Mouse (Mus musculus): ENCODE results near the gene Eif4enif1. TPM values are rescaled to one million over a fixed set of nuclear protein-coding genes. Genes with fewer than 3 reads are reported as not detected.

Eif4enif1 gene
- total RNA-seq, 2 experiments from 2014 or later, result 60.3 to 69.2 TPM

DNA sequence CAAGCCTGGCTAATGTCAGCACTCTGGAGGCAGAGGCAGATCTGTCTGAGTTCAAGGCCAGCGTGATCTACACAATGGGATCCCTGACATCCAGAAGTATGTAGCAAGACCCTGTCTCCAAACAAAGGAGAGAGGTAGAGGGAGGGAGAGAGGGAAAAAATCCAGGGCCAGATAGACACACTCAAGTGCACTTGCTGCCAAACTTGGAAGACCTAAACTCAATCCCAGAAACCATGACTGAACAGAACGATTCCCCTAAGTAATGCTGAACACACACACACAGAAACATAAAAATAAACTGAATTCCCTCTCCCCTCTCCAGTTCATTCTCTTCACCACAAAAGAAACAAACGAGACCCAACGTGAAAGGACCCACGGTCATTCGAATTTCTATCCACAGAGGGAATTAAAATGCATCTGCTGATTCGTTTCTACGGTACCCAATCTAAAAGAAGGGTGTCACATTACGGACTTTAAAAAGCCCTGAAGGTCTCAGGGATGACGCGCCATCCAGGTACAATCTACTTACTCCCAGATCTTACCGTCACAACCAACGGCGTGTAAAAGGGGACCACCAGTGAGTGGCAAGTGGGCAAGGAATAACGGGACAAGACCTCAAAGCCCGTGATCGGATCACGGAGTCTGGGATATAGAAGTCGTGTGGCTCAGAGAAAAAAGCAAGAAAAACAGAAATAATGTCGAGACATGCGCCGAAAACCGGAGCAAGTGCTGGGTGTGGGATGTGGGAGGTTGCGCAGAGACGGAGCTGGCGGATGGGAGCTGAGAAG, 63.3 kb downstream of the Eif4enif1 start:
- DNase-seq (ENCODE audit: extremely low spot score in 1 of 2, low spot score in 1 of 2), result no peak

DNA sequence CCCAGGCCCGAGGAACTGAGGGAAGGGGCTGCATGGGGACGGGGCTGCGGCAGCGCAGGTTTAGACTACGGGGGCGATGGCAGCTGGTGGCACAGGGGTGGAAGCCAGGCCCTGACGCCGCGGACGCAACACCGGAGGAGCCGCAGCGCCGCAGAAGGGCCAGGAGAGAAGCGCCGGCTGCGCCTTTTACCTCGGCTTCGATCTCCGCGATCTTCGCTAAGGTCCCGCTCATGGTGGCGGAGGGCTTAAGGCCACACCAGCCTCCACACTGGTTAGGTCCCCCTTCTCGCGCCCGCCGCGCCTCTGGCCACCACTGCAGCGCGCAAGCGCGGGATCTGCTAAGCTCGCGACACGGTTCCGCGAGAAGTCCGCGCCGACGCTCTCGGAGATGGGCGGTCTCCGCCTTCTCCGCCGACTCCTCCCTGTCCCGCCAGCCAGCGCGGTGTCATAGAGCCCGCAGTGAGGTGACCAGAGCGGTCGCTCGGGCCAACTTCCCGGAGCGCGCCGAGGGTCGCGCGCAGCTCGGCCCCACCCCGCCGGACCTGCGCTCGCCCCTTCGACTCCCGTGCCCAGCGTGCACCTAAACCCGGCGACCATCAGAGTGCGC, 64.0 kb downstream of the Eif4enif1 start, which contains the start of gene Drg1:
Gene Drg1 (minus strand): TSS at position 337 of the 607 bp plus-strand sequence.
- peak; percentile 86 to 90 for DNase-seq (ENCODE audit: extremely low spot score in 1 of 2, low spot score in 1 of 2)

DNA sequence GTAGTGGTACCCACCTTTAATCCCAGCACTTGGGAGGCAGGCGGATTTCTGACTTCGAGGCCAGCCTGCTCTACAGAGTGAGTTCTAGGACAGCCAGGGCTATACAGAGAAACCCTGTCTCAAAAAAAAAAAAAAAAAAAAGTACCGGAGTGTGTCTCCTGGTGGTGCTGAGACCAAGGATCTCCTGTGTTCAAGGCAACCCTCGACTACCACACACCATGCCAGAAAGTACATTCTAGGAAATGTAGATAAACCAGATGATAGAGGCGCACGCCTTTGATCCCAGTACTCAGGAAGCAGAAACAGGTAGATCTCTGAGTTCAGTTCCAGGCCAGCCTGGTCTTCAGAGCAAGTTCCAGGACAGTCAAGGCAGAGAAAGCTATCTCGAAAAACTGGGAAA, 64.9 kb downstream of the Eif4enif1 start:
- no peak for DNase-seq (ENCODE audit: extremely low spot score in 1 of 2, low spot score in 1 of 2)

DNA sequence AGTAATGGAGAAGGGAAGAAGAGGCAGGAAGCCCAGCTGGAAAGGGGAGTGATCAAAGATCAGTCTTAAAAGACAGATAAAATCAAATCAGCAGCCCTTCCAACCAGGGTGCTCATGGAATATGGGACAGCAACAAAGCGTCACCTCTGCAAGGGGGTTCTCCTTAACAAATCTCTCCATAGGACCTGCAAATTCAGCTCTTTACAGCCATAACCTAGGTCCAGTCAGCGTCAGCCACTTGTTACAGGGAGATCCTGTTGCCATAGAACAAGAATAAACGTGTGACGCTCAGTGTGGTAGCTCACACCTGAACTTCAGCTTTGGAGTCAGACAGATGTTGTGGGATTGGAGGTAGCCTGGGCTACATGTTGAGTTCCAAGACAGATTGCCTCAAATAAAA, 67.0 kb downstream of the Eif4enif1 start:
- no peak for DNase-seq (ENCODE audit: extremely low spot score in 1 of 2, low spot score in 1 of 2)

DNA sequence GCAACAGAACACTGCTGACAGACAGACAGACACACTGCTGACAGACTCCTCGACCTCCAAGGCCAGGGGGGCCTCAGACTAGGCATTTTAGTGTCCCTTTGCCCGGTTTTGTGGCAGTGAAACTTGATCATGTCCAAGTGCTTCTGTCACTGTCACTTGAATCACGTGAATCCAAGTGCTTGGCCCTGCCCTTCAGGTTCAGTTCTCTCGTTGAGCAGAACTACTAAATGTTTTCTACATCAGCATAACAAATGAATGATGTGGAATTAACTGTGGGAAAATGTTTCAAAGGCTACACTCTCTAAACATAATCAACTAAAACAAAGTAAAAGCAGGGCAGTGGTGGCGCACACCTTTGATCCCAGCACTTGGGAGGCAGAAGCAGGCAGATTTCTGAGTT, 76.2 kb downstream of the Eif4enif1 start:
- DNase-seq (ENCODE audit: extremely low spot score in 1 of 2, low spot score in 1 of 2), result no peak

DNA sequence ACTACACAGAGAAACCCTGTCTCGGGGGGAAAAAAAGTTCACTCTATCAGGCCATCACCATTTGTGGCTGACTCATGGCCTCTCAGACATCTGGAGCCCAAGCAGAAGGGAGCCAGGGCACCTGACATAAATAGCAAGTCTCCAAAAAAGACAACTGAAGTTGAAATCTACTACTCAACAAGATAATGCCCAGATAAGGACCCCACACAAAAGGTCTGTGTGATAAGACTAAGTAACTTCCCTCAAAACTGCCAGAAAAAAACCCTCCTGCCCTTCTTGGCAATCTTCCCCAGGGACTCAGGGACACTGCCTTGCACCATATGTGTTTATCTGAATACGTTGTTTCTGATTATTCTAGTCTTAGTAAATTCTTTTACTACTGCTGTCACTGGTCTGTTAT, 77.5 kb downstream of the Eif4enif1 start:
- DNase-seq (ENCODE audit: extremely low spot score in 1 of 2, low spot score in 1 of 2), result no peak

DNA sequence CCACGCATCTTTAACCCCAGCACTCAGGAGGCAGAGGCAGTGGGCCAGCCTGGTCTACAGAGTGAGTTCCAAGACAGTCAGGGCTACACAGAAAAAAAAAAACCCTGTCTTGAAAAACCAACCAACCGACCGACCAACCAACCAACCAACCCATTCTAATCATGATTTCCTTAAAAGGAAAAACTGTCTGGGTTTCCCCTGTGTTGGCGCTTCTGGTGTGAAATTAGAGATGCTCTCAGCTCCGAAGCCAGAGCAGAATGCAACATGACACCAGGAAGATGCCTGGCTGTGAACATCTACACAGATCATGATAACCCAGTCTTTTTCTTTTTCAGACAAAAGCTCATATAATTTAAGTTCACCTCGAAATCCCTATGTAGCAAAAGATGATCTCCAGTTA, 80.7 kb downstream of the Eif4enif1 start:
- no peak for DNase-seq (ENCODE audit: extremely low spot score in 1 of 2, low spot score in 1 of 2)

DNA sequence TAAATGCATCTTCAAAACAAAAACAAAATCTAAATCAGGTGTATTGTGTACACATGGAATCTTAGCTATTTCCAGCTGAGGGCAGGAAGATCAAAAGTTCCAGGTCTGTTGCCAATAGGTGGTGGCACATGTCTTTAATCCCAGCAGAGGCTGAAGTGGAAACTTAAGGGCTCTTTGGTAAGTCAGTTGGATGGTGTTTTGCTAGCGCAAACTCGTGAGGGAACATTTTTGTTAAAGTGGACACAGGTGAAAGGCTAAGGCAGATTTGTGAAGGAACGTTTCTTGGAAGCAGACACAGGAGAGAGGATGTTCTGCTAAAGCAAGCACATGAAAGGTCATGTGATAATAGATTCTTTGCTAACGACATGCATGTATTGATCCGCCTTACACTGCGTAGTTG, 81.5 kb downstream of the Eif4enif1 start:
- no peak for DNase-seq (ENCODE audit: extremely low spot score in 1 of 2, low spot score in 1 of 2)

DNA sequence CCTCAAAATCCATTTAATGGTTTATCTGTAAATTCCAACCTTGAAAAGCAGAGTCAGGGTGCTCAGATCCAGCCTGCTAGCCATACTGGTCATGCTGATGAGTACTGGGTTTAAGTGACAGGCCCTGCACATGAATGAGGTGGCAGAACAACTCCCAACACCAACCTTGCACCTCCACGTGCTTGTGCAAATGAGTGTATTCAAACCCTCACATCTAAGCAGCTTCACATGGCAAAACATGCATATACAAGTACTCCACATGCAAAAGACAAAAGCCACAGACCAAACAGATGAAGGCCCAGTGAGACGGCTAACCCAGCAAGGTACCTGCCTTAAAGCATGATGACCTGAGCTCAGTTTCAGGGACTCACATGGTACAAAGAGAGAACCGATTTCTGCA, 83.7 kb downstream of the Eif4enif1 start:
- no peak for DNase-seq (ENCODE audit: extremely low spot score in 1 of 2, low spot score in 1 of 2)

DNA sequence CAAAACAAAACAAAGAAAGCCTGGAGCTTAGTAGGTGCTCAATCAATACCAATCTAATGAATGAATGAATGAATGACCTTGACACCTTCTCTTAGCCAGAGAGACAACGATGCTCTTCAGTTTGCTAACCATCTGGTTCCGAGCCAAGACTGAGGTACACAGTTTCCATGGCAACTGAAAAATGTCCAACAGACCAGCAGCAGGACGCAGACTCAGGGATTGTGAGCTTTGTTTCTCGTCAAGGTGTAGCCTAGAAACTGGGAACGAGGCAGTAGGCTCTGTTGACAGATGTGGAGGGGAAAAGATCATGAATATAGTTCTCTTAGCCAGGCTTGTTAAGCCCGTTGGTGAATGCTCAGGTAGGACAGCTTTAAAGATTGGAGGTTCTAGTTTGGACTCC, 84.9 kb downstream of the Eif4enif1 start:
- no peak for DNase-seq (ENCODE audit: extremely low spot score in 1 of 2, low spot score in 1 of 2)

DNA sequence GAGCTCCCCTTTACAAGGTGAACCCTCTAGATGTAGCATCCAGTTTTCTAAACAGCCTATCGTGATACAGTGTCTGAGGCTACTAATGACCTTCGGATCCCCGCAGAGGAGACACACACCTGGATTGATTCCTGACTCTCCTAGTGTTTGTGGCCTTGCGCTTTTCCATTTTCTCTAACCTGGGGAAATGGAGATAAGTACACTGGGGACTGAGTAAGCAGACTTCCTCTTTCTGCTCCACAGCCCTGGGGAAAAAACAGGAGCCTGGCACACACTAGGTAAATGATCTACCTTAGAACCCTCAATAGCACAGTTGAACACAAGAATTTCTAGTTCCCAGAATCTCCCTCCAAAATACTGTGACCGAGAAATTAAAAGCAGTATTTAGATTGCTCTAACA, 85.7 kb downstream of the Eif4enif1 start:
- DNase-seq (ENCODE audit: extremely low spot score in 1 of 2, low spot score in 1 of 2), result no peak

DNA sequence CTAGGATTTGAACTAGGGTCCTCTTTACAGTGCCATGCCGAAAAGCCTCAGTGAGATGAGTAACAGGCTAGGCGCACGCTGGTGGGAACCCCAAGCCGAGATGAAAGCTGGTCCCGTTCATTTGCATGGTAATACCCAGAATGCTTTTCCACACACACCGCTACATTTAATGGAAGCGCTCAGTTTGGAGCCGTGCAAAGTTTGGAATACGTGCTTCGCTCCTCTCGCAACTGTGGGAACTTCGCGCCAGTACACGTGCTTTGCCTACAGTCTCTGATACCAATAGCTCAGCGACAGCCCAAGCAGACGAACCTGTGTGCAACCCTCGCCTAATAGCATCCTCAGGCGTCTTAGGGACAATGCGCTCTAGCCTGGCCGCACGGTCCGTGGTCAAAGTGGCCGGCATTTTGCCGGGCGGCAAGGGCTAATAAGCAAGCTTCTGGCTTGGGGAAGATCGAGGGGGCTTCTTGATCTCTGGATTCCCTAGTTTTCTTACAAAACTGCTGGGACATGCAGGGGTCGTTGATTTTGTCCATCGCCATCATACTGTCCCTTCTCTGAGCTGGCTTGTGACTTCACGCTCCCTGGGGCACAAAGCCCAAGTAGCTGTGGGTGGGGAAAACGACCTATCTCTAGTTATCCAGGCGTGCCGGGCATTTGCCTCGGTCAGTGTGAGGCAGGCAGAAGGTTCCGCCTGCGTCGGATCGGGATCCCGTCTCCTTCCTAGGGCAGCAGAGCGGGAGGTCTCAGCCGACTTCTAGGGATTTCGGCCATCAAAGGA, 86.5 kb downstream of the Eif4enif1 start, which contains the start of gene Patz1:
Gene Patz1 (plus strand): TSS at position 354 of the 781 bp plus-strand sequence.
- DNase-seq (ENCODE audit: extremely low spot score in 1 of 2, low spot score in 1 of 2), result peak; percentile 36 to 49

DNA sequence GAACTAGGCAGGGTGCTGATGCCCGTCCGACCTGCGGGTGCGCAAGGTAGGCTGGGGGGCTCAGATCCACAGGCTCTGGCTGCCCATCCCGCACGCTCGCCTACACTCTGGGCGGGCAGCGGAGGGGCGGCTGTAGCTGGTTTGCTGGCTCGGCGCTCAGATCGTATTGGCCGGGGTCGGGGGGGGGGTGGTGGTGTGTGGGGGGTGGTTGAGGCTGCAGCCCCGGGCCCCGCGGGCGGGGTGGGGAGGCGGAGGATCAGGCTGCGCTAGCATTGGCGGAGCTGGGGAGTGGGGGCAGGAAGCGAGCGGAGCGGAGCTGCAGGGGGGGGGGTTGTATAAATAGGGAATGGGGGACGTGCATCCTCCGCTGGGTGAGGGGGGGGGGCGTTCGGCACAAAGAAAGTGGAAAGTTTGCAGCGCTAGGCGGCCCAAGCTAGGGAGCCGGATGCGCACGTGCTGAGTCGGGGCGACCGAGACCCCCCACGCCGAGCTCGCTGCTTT, 87.2 kb downstream of the Eif4enif1 start:
- peak; percentile 34 to 51 for DNase-seq (ENCODE audit: extremely low spot score in 1 of 2, low spot score in 1 of 2)

DNA sequence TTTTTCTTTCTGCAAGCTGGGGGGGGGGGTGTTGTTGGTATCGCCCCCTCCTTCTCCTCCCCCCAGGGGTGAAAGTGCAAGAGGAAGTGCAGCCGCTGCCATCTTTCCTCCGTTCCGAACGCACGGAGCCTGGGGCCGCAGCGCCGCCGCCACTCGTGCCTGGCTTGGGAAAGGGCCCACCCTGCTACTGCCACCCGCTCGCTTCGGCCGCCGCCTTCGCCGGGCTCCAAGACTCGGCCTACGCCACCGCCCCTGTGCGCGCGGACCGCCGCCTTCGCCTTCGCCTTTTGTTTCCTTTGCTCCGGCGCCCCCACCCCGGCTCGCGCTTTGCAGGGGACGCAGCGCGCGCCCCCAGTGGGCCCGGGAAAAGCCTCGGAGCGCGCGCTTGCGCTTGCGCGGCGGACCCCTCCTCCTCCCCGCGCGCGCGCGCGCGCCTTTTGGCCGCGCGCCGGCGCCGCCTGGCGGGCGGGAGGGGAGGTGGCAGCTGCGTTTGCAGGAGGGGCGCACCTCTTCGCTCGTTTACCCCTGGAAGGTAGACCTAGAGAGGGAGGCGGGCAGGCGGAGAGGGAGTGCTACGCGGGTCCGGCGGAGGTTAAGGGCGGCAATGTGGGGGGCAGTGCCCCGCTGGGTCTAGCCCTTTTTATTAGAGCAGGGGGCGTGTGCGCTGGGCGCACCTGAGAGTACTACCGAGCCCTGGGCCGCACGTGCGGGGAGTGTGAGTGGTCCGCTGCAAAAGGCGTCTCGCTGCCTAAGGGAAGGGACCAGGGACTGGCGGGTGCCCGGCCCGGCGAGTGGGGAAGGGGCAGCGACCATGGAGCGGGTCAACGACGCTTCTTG, 87.8 kb downstream of the Eif4enif1 start:
- peak; percentile 74 to 85 for DNase-seq (ENCODE audit: extremely low spot score in 1 of 2, low spot score in 1 of 2)

DNA sequence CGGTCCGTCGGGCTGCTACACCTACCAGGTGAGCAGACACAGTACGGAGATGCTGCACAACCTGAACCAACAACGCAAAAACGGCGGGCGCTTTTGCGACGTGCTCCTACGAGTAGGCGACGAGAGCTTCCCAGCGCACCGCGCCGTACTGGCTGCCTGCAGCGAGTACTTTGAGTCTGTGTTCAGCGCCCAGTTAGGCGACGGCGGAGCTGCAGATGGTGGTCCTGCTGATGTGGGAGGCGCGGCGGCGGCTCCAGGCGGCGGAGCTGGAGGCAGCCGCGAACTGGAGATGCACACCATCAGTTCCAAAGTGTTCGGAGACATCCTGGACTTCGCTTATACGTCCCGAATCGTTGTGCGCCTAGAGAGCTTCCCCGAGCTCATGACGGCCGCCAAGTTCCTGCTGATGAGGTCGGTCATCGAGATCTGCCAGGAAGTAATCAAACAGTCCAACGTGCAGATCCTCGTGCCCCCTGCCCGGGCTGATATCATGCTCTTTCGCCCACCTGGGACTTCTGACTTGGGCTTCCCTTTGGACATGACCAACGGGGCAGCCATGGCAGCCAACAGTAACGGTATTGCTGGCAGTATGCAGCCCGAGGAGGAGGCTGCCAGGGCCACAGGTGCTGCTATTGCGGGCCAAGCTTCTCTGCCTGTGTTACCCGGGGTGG, 88.6 kb downstream of the Eif4enif1 start:
- DNase-seq (ENCODE audit: extremely low spot score in 1 of 2, low spot score in 1 of 2), result peak; percentile 47 to 60

DNA sequence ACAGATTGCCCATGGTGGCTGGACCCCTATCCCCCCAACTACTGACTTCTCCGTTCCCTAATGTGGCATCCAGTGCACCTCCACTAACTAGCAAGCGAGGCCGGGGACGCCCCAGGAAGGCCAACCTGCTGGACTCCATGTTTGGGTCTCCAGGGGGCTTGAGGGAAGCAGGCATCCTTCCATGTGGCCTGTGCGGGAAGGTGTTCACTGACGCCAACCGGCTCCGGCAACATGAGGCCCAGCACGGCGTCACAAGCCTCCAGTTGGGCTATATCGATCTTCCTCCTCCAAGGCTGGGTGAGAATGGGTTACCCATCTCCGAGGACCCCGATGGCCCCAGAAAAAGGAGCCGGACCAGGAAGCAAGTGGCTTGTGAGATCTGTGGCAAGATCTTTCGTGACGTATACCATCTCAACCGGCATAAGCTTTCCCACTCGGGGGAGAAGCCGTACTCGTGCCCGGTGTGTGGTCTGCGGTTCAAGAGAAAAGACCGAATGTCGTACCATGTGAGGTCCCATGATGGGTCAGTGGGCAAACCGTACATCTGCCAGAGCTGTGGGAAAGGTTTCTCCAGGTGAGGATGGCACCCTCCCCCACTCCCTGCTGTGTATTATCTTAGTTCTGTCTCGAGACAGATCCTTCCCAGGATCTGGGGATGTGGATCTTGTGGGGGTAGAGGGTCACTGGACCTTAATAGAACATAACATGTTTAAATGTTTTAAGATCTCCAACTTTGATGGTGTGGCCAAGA, 89.3 kb downstream of the Eif4enif1 start:
- DNase-seq (ENCODE audit: extremely low spot score in 1 of 2, low spot score in 1 of 2), result peak in 1 of 2 experiments; percentile 19

DNA sequence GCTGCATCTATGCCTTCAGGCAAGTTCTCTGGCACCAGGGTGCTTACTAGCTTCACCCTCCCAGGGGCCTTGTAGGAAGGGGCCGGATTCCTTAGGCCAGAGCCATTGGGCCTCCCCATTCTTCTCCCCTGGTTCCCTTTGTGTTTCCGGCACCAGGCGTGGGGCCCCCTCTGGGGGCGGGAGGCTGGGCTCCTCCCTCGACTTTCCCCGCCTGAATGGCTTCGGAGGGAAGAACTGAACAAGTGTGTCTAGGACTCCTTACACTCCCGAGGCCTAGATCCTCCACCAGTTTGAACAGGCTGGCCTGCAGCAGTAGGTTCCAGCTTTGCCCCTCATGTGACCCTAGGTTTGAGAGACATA, 89.8 kb downstream of the Eif4enif1 start:
- DNase-seq (ENCODE audit: extremely low spot score in 1 of 2, low spot score in 1 of 2), result peak in 1 of 2 experiments; percentile 34

DNA sequence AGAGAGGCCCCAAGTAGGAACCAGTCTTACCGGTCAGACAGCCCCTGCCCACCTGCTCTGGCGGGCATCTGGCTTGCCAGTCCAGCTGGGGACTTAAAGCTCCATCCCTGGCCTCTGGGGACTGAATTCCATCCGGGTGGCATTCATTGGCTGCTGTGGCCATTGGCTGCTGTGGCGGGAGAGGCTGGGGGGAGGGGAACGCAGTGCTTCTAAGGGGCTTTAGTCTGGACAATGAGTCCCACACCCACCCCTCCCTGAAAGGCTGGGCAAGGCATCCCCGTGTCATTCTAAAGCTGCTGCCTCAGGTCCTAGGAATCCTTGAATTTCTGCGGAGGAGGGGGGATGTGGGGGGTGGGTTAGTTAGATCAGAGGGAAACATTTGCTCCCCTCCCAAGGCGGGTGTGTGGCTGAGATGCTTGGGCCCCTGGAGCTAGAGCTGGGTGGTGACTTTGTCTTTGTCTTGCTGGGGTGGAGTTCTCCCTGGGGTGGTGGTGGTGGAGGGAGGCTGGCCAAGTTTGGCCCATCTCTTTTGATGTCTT, 90.6 kb downstream of the Eif4enif1 start:
- no peak for DNase-seq (ENCODE audit: extremely low spot score in 1 of 2, low spot score in 1 of 2)

DNA sequence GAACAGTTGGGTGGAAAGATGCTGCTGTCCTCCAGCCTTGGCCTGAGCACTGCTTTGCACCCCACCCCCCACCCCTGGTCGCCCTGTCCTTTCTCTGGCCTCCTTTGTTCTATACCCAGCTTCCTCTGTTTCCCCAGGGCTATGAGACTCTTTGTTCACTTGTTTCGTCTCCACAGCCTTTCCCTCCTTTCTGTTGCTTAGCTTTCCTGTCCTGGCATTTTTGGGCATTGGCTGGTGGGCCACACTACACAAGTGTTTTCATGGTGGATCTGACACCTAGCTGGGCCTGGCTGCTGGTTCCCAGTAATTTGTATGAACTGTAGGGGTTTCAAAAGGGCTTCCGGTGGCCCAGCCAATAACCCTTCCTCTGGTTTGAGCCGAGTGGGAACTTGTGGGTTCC, 91.2 kb downstream of the Eif4enif1 start:
- DNase-seq (ENCODE audit: extremely low spot score in 1 of 2, low spot score in 1 of 2), result no peak
